Mouse (Mus musculus) limb, embryonic 11.5 days (tissue): ENCODE results near the gene Abi3bp. TPM values are rescaled to one million over a fixed set of nuclear protein-coding genes. Genes with fewer than 3 reads are reported as not detected.

ENCODE experiments used
- ATAC-seq: fragments of 200-750 bp; cut with Nextera tagmentation; 2 replicates; pipeline ENCODE4 v1.8.0; 2017; ENCODE audit warnings: low read depth; ENCODE audit not compliant: insufficient number of reproducible peaks, low FRiP score, low TSS enrichment
- DNase-seq: peaks from one replicate; pipeline ENCODE4 v3.0.0-alpha.2; 2015; ENCODE audit warnings: low spot score
- H3K27ac ChIP-seq: fragments of 300-500 bp; sonication (generic); replicated peaks from 2 replicates; pipeline ENCODE4 v1.5.1; 2014; ENCODE audit warnings: low read depth, mild to moderate bottlenecking, low read length
- H3K27me3 ChIP-seq: fragments of 300-500 bp; sonication (generic); 2 replicates; pipeline ENCODE4 v1.6.1; 2014; ENCODE audit warnings: mild to moderate bottlenecking, low read length, mixed read lengths; ENCODE audit not compliant: control insufficient read depth, insufficient read depth
- H3K36me3 ChIP-seq: fragments of 300-500 bp; sonication (generic); 2 replicates; pipeline ENCODE4 v1.6.1; 2014; ENCODE audit warnings: mild to moderate bottlenecking, low read length, moderate library complexity, mixed read lengths; ENCODE audit not compliant: control insufficient read depth, insufficient read depth
- H3K4me1 ChIP-seq: fragments of 300-500 bp; sonication (generic); 2 replicates; pipeline ENCODE4 v1.6.1; 2014; ENCODE audit warnings: low read length, mixed read lengths; ENCODE audit not compliant: control insufficient read depth, insufficient read depth
- H3K4me2 ChIP-seq: fragments of 300-500 bp; sonication (generic); 2 replicates; pipeline ENCODE4 v1.6.1; 2014; ENCODE audit warnings: low read depth, mild to moderate bottlenecking, moderate library complexity; ENCODE audit not compliant: severe bottlenecking
- H3K4me3 ChIP-seq: fragments of 300-500 bp; sonication (generic); 2 replicates; pipeline ENCODE4 v1.5.1; 2014; ENCODE audit warnings: low read depth, low read length
- H3K9ac ChIP-seq: fragments of 300-500 bp; sonication (generic); 2 replicates; pipeline ENCODE4 v1.6.1; 2014; ENCODE audit warnings: mild to moderate bottlenecking, low read length
- H3K9me3 ChIP-seq: fragments of 300-500 bp; sonication (generic); 2 replicates; pipeline ENCODE4 v1.6.1; 2016; ENCODE audit warnings: low read length; ENCODE audit not compliant: control insufficient read depth
- WGBS: fragments of 180-500 bp; shearing (Covaris S2); extraction: QIAGEN DNeasy Blood & Tissue Kit; methylation state at CpG from one replicate; pipeline ENCODE4 v1.1.7; 2014; 5-methylcytosine and 5-hydroxymethylcytosine counted together
- polyA plus RNA-seq: library from polyadenylated mRNA; unstranded; fragments of >200 nt; fragmentation: Nextera tagmentation; extraction: Ambion mirVana; gene quantifications from 2 replicates; pipeline ENCODE4 v1.2.1, GENCODE M21; 2014

The Abi3bp gene
- polyA plus RNA-seq, 1 experiment from 2014 or later, result 0.71 TPM

DNA sequence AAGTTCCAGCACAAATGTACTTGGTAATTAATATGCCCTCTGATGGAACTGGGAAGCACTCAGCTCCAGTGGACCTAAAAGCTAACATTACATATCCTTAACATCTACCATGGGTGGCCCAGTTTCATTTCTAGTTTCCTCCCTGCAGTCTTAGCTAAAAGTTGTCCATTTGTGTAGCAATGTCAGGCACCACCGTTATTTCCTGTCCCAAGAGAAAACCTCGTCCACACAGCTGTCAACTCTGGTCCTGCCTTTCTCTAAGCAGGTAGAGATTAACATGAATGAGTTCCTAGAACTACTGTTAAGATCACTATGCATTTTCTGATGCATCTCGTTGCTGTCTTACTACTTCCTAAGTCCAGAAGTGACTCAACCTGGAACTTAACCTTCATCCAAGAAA, 237.9 kb downstream of the Abi3bp start:
- no peak overlapping the region for H3K4me3 ChIP-seq
- H3K27me3 ChIP-seq, result no peaks in the 10 kb centered on the region
- no peak for ATAC-seq
- no peak overlapping the region for H3K27ac ChIP-seq
- no peak overlapping the region for H3K9ac ChIP-seq
- no peak for DNase-seq
- H3K36me3 ChIP-seq, result peaks cover 7% of the 10 kb centered on the region; the same call in 1 of the 2 replicates
- H3K9me3 ChIP-seq, result no peaks in the 10 kb centered on the region
- 0 out of 2 replicates have a peak, but pooled peaks cover 2% of the 10 kb centered on the region for H3K4me1 ChIP-seq
- H3K4me2 ChIP-seq, result peak overlapping the region; percentile 56; the same call in 1 of the 2 replicates
- WGBS, result 76% methylated on average over 3 of the region's 3 CpGs

- WGBS, result under 1% methylated on average over 34 of the region's 38 CpGs
- no peaks in the 10 kb centered on the region for H3K27me3 ChIP-seq
- no peaks in the 10 kb centered on the region for H3K9me3 ChIP-seq
- peak; percentile 86 for ATAC-seq
- H3K9ac ChIP-seq, result peak overlapping the region; percentile 89
- peak overlapping the region; percentile 56 for H3K4me2 ChIP-seq
- H3K4me1 ChIP-seq, result 0 out of 2 replicates have a peak, but pooled peaks cover 2% of the 10 kb centered on the region
- peaks cover 4% of the 10 kb centered on the region; the same call in 1 of the 2 replicates for H3K36me3 ChIP-seq
- no peak for DNase-seq
- peak overlapping the region; percentile 94 for H3K27ac ChIP-seq
- peak overlapping the region; percentile 85 for H3K4me3 ChIP-seq
Observed at GRCm38 (mm10) chr16:56716557-56717179, 239.0 kb downstream of the Abi3bp start.

GRCm38 (mm10) chr16:56717224-56718200, 239.8 kb downstream of the Abi3bp start, which contains the start of gene Tfg:
TSS of gene Tfg (minus strand) at chr16:56717450.
- DNase-seq (peak; percentile 100), ATAC-seq (peak; percentile 98)
- Histone ChIP-seq H3K9ac (peak within 1 kb of the TSS; percentile 89), H3K27me3 (no peaks in the 10 kb centered on the region), H3K27ac (peak within 1 kb of the TSS; percentile 94), H3K4me1 (0 out of 2 replicates have a peak, but pooled peaks cover 2% of the 10 kb centered on the region), H3K9me3 (no peaks in the 10 kb centered on the region), H3K36me3 (no peaks in the 10 kb centered on the region), H3K4me2 (peak within 1 kb of the TSS; percentile 64), H3K4me3 (peak within 1 kb of the TSS; percentile 85)
- under 1% methylated on average over 61 of the region's 62 CpGs for WGBS

GRCm38 (mm10) chr16:56719031-56719430, 241.4 kb downstream of the Abi3bp start:
- Histone ChIP-seq H3K4me2 (no peak overlapping the region), H3K36me3 (no peaks in the 10 kb centered on the region), H3K4me1 (0 out of 2 replicates have a peak, but pooled peaks cover 2% of the 10 kb centered on the region), H3K4me3 (no peak overlapping the region), H3K27me3 (no peaks in the 10 kb centered on the region), H3K9me3 (no peaks in the 10 kb centered on the region), H3K9ac (no peak overlapping the region), H3K27ac (no peak overlapping the region)
- DNase-seq (no peak), ATAC-seq (no peak)

GRCm38 (mm10) chr16:56722357-56722756, 244.7 kb downstream of the Abi3bp start:
- no peak overlapping the region for H3K27ac ChIP-seq
- H3K9ac ChIP-seq, result no peak overlapping the region
- DNase-seq (no peak), ATAC-seq (no peak)
- no peaks in the 10 kb centered on the region for H3K9me3 ChIP-seq
- WGBS, result 63% methylated on average over 4 of the region's 4 CpGs
- no peak overlapping the region for H3K4me3 ChIP-seq
- no peak overlapping the region for H3K4me2 ChIP-seq
- 0 out of 2 replicates have a peak, but pooled peaks cover 2% of the 10 kb centered on the region for H3K4me1 ChIP-seq
- no peaks in the 10 kb centered on the region for H3K36me3 ChIP-seq
- H3K27me3 ChIP-seq, result no peaks in the 10 kb centered on the region

- H3K4me2 ChIP-seq, result no peak overlapping the region
- H3K27me3 ChIP-seq, result no peaks in the 10 kb centered on the region
- WGBS, result 83% methylated on average over 10 of the region's 10 CpGs
- H3K4me1 ChIP-seq, result no peaks in the 10 kb centered on the region
- H3K9me3 ChIP-seq, result no peaks in the 10 kb centered on the region
- no peak overlapping the region for H3K4me3 ChIP-seq
- no peak overlapping the region for H3K27ac ChIP-seq
- no peaks in the 10 kb centered on the region for H3K36me3 ChIP-seq
- no peak overlapping the region for H3K9ac ChIP-seq
- no peak for ATAC-seq
- no peak for DNase-seq
Observed at GRCm38 (mm10) chr16:56724927-56725326, 247.2 kb downstream of the Abi3bp start.

DNA sequence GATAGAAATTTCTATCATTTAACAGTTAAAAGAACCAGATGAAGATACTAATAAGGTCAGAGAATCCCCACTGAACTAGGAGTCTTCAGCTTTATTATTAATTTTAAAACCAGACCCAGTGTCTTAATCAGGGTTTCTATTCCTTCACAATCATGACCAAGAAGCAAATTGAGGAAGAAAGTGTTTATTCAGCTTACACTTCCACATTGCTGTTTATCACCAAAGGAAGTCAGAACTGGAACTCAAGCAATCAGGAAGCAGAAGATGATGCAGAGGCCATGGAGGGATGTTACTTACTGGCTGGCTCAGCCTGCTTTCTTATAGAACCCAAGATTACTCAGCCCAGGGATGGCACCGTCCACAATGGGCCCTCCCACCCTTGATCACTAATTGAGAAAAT, 251.4 kb downstream of the Abi3bp start:
- DNase-seq (no peak), ATAC-seq (no peak)
- Histone ChIP-seq H3K9ac (no peak overlapping the region), H3K27ac (no peak overlapping the region), H3K36me3 (no peaks in the 10 kb centered on the region), H3K9me3 (no peaks in the 10 kb centered on the region), H3K4me3 (no peak overlapping the region), H3K4me2 (no peak overlapping the region), H3K4me1 (no peaks in the 10 kb centered on the region), H3K27me3 (no peaks in the 10 kb centered on the region)
- WGBS, result 19% methylated on average over 1 of the region's 1 CpGs
